Mouse (Mus musculus): ENCODE results near the gene Gm6502. TPM values are rescaled to one million over a fixed set of nuclear protein-coding genes. Genes with fewer than 3 reads are reported as not detected.
"Not testable (repeated sequence)": the region's sequence is repeated elsewhere in the genome, so short reads cannot be mapped to it uniquely, and the experiment has no call there.

Gene Gm6502
- not detected for total RNA-seq (2021)
- not detected in 2 replicates for polyA plus RNA-seq (2012; rRNA removed)
- long read RNA-seq = 0 reads

GRCm38 (mm10) chr5:94314135-94314534 lies at the start of gene Gm6502:
Gene Gm6502 (plus strand): TSS chr5:94314435.
- DNase-seq = not testable (repeated sequence)

DNA sequence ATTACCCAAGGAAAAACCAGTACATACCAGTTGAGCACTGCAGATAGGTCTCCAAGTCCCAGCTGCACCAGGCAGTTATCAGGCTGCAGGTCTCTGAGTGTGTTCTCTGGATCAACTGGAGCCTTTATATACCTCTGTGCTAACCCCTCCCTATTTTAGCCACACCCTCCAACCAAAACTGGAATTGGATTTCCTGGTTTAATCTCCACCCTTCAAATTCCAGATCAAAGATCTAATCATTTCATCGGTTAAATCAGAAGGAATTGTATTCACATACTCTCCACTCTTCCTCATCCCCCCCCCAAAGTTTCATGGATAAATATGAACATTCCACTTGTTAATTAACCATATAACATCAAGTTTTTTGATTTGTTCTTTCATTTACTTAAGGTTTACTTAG lies 7.5 kb upstream of the Gm6502 start, which contains the start of gene A430089I19Rik:
Gene A430089I19Rik (minus strand): TSS at position 101 of the 400 bp plus-strand sequence.
- not testable (repeated sequence) for DNase-seq

DNA sequence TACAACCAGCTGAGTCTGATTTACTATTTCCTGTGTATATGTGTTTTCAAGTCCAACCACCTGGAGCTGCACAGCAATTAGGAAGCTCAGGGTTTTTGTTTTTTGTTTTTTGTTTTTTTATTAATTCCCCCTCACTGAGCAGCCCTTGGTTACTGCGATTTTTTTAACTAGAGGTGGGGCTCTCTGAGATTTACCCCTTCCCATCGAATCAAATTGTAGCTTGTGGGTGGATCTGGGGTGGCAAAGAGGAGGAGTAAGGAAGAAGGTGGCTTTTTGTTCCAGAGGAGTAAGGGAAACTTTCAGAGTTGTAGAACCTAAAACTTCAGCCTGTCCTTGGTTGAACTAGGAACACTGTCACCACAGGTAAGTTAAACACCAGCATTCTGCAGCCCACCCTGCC lies 25.2 kb downstream of the Gm6502 start, which contains the start of gene AA792892:
Gene AA792892 (plus strand): TSS at position 301 of the 400 bp plus-strand sequence.
- DNase-seq = not testable (repeated sequence)

Other genes starting within 250 kb of the Gm6502 start
- gene BC061212, start 243.9 kb upstream of the Gm6502 start, total RNA-seq (2021) = not detected
- not detected in 2 replicates for gene BC061212, start 243.9 kb upstream of the Gm6502 start, polyA plus RNA-seq (2012; rRNA removed)
- gene Gm6351, start 238.1 kb upstream of the Gm6502 start, total RNA-seq (2021) = not detected
- not detected in 2 replicates for gene Gm6351, start 238.1 kb upstream of the Gm6502 start, polyA plus RNA-seq (2012; rRNA removed)
- gene Gm3106, start 96.4 kb upstream of the Gm6502 start, total RNA-seq (2021) = not detected
- not detected in 2 replicates for gene Gm3106, start 96.4 kb upstream of the Gm6502 start, polyA plus RNA-seq (2012; rRNA removed)
- not detected for gene A430089I19Rik, start 7.6 kb upstream of the Gm6502 start, total RNA-seq (2021)
- not detected in 2 replicates for gene A430089I19Rik, start 7.6 kb upstream of the Gm6502 start, polyA plus RNA-seq (2012; rRNA removed)
- under 1 TPM in 1 of 2 experiments, not detected in 1; 0.17 TPM for gene AA792892, start 25.3 kb downstream of the Gm6502 start, total RNA-seq (2021)
- not detected in 2 replicates for gene AA792892, start 25.3 kb downstream of the Gm6502 start, polyA plus RNA-seq (2012; rRNA removed)
- gene Gm7682, start 131.3 kb downstream of the Gm6502 start, total RNA-seq (2021) = not detected
- gene Gm7682, start 131.3 kb downstream of the Gm6502 start, polyA plus RNA-seq (2012; rRNA removed) = not detected in 2 replicates
- not detected for gene Gm3139, start 211.9 kb downstream of the Gm6502 start, total RNA-seq (2021)
- not detected in 2 replicates for gene Gm3139, start 211.9 kb downstream of the Gm6502 start, polyA plus RNA-seq (2012; rRNA removed)